ENCODE assay signal across 17 mouse cellular contexts in genomic region chr1:127400198-127400597, GRCm38 (mm10).
A peak's percentile ranks its signal among the peaks of the same experiment; 100 is the strongest.
DNase-seq lines count a peak whose midpoint lies in the region; ATAC-seq lines count a peak whose summit lies in the region.
"Had no signal": no experiment of that assay in that cellular context is flagged by ENCODE, and none has a peak within 500 bp of the region (broad histone marks: within the 10 kb centered on the region; RNA-seq: fewer than 3 reads in every experiment).

No protein-coding gene starts in this region.

- no peak overlapping the region for H3K4me2 ChIP-seq in hindbrain, embryonic 11.5 days (replicated peaks; ENCODE audit: low read depth, low read length)
- H3K4me2 ChIP-seq in midbrain, embryonic 14.5 days (ENCODE audit: low read length) = no peak overlapping the region
- no peak overlapping the region for H3K4me2 ChIP-seq in hindbrain, embryonic 12.5 days (replicated peaks)
- H3K4me2 ChIP-seq in stomach, embryonic 15.5 days = no peak overlapping the region
- H3K4me2 ChIP-seq: intestine, embryonic 15.5 days; lung, embryonic 15.5 days had no signal

- no peak overlapping the region for H3K9ac ChIP-seq in hindbrain, embryonic 11.5 days (ENCODE audit: low read depth, low read length)
- H3K9ac ChIP-seq in midbrain, embryonic 14.5 days (replicated peaks; ENCODE audit: low read length) = no peak overlapping the region
- no peak overlapping the region for H3K9ac ChIP-seq in hindbrain, embryonic 12.5 days
- H3K9ac ChIP-seq in stomach, embryonic 15.5 days = no peak overlapping the region
- H3K9ac ChIP-seq: intestine, embryonic 15.5 days; lung, embryonic 15.5 days had no signal

- H3K27ac ChIP-seq in hindbrain, embryonic 10.5 days = 0 out of 2 replicates have a peak overlapping the region, but pooled peaks have one; percentile 24
- H3K27ac ChIP-seq in hindbrain, embryonic 11.5 days (ENCODE audit: low read depth, low read length) = no peak overlapping the region
- 0 out of 2 replicates have a peak overlapping the region, but pooled peaks have one; percentile 33 for H3K27ac ChIP-seq in midbrain, embryonic 10.5 days (replicated peaks)
- no peak overlapping the region for H3K27ac ChIP-seq in midbrain, embryonic 14.5 days (replicated peaks; ENCODE audit: low read depth, low read length)
- peak overlapping the region; percentile 40; the same call in 1 of the 2 replicates for H3K27ac ChIP-seq in hindbrain, embryonic 12.5 days
- peak overlapping the region; percentile 26; the same call in 1 of the 2 replicates for H3K27ac ChIP-seq in stomach, embryonic 15.5 days
- H3K27ac ChIP-seq: intestine, embryonic 15.5 days; lung, embryonic 15.5 days had no signal

- no peak for DNase-seq in hindbrain, embryonic 10.5 days (ENCODE audit: low spot score)
- no peak for DNase-seq in hindbrain, embryonic 11.5 days (ENCODE audit: low spot score)
- no peak for DNase-seq in midbrain, embryonic 10.5 days (ENCODE audit: low spot score)
- no peak for DNase-seq in midbrain, embryonic 14.5 days
- no peak for DNase-seq in left cerebral cortex, postnatal 36 days (ENCODE audit: low spot score in 2 of 2)
- DNase-seq: adrenal gland, postnatal 36 days; B cell, adult 2 months; gastrocnemius, postnatal 14 days; heart, postnatal 10 days; liver; right cerebral cortex, adult 18-20 months; thymus, postnatal 4 days had no signal

- H3K4me1 ChIP-seq in hindbrain, embryonic 10.5 days (replicated peaks) = peaks cover 41% of the 10 kb centered on the region
- no peaks in the 10 kb centered on the region; the same call in 1 of the 2 replicates for H3K4me1 ChIP-seq in hindbrain, embryonic 11.5 days (replicated peaks; ENCODE audit: control insufficient read depth, insufficient read depth, low read length)
- peaks cover 23% of the 10 kb centered on the region for H3K4me1 ChIP-seq in midbrain, embryonic 10.5 days
- H3K4me1 ChIP-seq in midbrain, embryonic 14.5 days (ENCODE audit: control insufficient read depth, insufficient read depth, low read length) = no peaks in the 10 kb centered on the region
- peaks cover 10% of the 10 kb centered on the region for H3K4me1 ChIP-seq in hindbrain, embryonic 12.5 days
- H3K4me1 ChIP-seq in stomach, embryonic 15.5 days = no peaks in the 10 kb centered on the region
- H3K4me1 ChIP-seq: intestine, embryonic 15.5 days; lung, embryonic 15.5 days had no signal

- 41% methylated on average over 2 of the region's 2 CpGs for WGBS in hindbrain, embryonic 10.5 days
- WGBS in hindbrain, embryonic 11.5 days = 37% methylated on average over 2 of the region's 2 CpGs
- WGBS in midbrain, embryonic 10.5 days = 52% methylated on average over 2 of the region's 2 CpGs
- WGBS in midbrain, embryonic 14.5 days = 41% methylated on average over 2 of the region's 2 CpGs
- WGBS in hindbrain, embryonic 12.5 days = 37% methylated on average over 2 of the region's 2 CpGs
- 73% methylated on average over 2 of the region's 2 CpGs for WGBS in stomach, embryonic 15.5 days

- no peaks in the 10 kb centered on the region for H3K9me3 ChIP-seq in hindbrain, embryonic 10.5 days
- no peaks in the 10 kb centered on the region for H3K9me3 ChIP-seq in hindbrain, embryonic 11.5 days (ENCODE audit: control insufficient read depth, low read length)
- no peaks in the 10 kb centered on the region for H3K9me3 ChIP-seq in midbrain, embryonic 10.5 days (replicated peaks)
- H3K9me3 ChIP-seq in midbrain, embryonic 14.5 days (ENCODE audit: control insufficient read depth, low read length) = no peaks in the 10 kb centered on the region
- H3K9me3 ChIP-seq in hindbrain, embryonic 12.5 days (replicated peaks) = no peaks in the 10 kb centered on the region
- no peaks in the 10 kb centered on the region for H3K9me3 ChIP-seq in stomach, embryonic 15.5 days
- H3K9me3 ChIP-seq: intestine, embryonic 15.5 days; lung, embryonic 15.5 days had no signal

- H3K4me3 ChIP-seq in hindbrain, embryonic 10.5 days = no peak overlapping the region
- no peak overlapping the region for H3K4me3 ChIP-seq in hindbrain, embryonic 11.5 days (ENCODE audit: low read depth, low read length)
- H3K4me3 ChIP-seq in midbrain, embryonic 10.5 days = no peak overlapping the region
- H3K4me3 ChIP-seq in midbrain, embryonic 14.5 days (replicated peaks; ENCODE audit: low read depth, low read length) = no peak overlapping the region
- H3K4me3 ChIP-seq in hindbrain, embryonic 12.5 days = no peak overlapping the region
- H3K4me3 ChIP-seq in stomach, embryonic 15.5 days (replicated peaks) = no peak overlapping the region
- H3K4me3 ChIP-seq: intestine, embryonic 15.5 days; lung, embryonic 15.5 days had no signal

- intact Hi-C loops in left cerebral cortex, postnatal 36 days (cut with DNase I) = no loop called here

- ATAC-seq in hindbrain, embryonic 11.5 days (ENCODE audit: low FRiP score) = no peak
- ATAC-seq in midbrain, embryonic 14.5 days (ENCODE audit: low FRiP score, low TSS enrichment) = no peak
- no peak for ATAC-seq in hindbrain, embryonic 12.5 days (ENCODE audit: low FRiP score)
- no peak for ATAC-seq in stomach, embryonic 15.5 days (ENCODE audit: insufficient read depth, low FRiP score, low read depth)
- ATAC-seq: intestine, embryonic 15.5 days had no signal

- H3K27me3 ChIP-seq in hindbrain, embryonic 10.5 days (ENCODE audit: insufficient read depth, poor library complexity, severe bottlenecking) = no peaks in the 10 kb centered on the region
- no peaks in the 10 kb centered on the region for H3K27me3 ChIP-seq in hindbrain, embryonic 11.5 days (ENCODE audit: control insufficient read depth, insufficient read depth, low read length)
- no peaks in the 10 kb centered on the region for H3K27me3 ChIP-seq in midbrain, embryonic 10.5 days (ENCODE audit: low read depth, poor library complexity, severe bottlenecking)
- no peaks in the 10 kb centered on the region for H3K27me3 ChIP-seq in midbrain, embryonic 14.5 days (ENCODE audit: control insufficient read depth, insufficient read depth, low read length)
- H3K27me3 ChIP-seq in hindbrain, embryonic 12.5 days = no peaks in the 10 kb centered on the region
- H3K27me3 ChIP-seq in stomach, embryonic 15.5 days (replicated peaks) = no peaks in the 10 kb centered on the region
- H3K27me3 ChIP-seq: intestine, embryonic 15.5 days; lung, embryonic 15.5 days; Patski had no signal

- H3K36me3 ChIP-seq in hindbrain, embryonic 10.5 days = peaks cover 31% of the 10 kb centered on the region; the same call in 1 of the 2 replicates
- H3K36me3 ChIP-seq in hindbrain, embryonic 11.5 days (ENCODE audit: control insufficient read depth, insufficient read depth, low read length) = no peaks in the 10 kb centered on the region
- peaks cover 13% of the 10 kb centered on the region for H3K36me3 ChIP-seq in midbrain, embryonic 10.5 days
- H3K36me3 ChIP-seq in midbrain, embryonic 14.5 days (ENCODE audit: control insufficient read depth, insufficient read depth, low read length) = peaks cover 12% of the 10 kb centered on the region
- H3K36me3 ChIP-seq in hindbrain, embryonic 12.5 days = peaks cover 7% of the 10 kb centered on the region; the same call in 1 of the 2 replicates
- no peaks in the 10 kb centered on the region for H3K36me3 ChIP-seq in stomach, embryonic 15.5 days
- H3K36me3 ChIP-seq: intestine, embryonic 15.5 days; lung, embryonic 15.5 days had no signal

Comparison
In these comparisons a context has a peak if more than half of its experiments do, and no peak if none do; other contexts are left out.
1. H3K27ac ChIP-seq: peak in hindbrain, embryonic 10.5 days (single experiment), midbrain, embryonic 10.5 days (single experiment), hindbrain, embryonic 12.5 days (single experiment) and stomach, embryonic 15.5 days (single experiment); none in hindbrain, embryonic 11.5 days (single experiment) and midbrain, embryonic 14.5 days (single experiment).